8 mouse cellular contexts compared by ENCODE assay signal in genomic region chr14:26579346-26580343, GRCm38 (mm10). TPM values are rescaled to one million over a fixed set of nuclear protein-coding genes. Genes with fewer than 3 reads are reported as not detected.
DNase-seq lines count a peak whose midpoint lies in the region; ATAC-seq and TF ChIP-seq lines count a peak whose summit lies in the region.

No protein-coding gene starts in this region.

- DNase-seq in B cell, adult 2 months: peak; percentile 88 to 90
- DNase-seq in brain, adult 2 months (ENCODE audit: low read depth, low spot score): peak; percentile 96
- peak; percentile 95 for DNase-seq in kidney, postnatal 0 days (ENCODE audit: low spot score)
- DNase-seq in liver, embryonic 11.5 days (ENCODE audit: low spot score): peak; percentile 87
- peak; percentile 78 for DNase-seq in naive thymus-derived CD4-positive, alpha-beta T cell, adult 2 months (ENCODE audit: low read depth)

- H3K27me3 ChIP-seq in heart, embryonic 12.5 days (replicated peaks): no peaks in the 10 kb centered on the region
- H3K27me3 ChIP-seq in kidney, postnatal 0 days (ENCODE audit: insufficient read depth, low read length): no peaks in the 10 kb centered on the region
- H3K27me3 ChIP-seq in liver, embryonic 11.5 days (replicated peaks; ENCODE audit: control insufficient read depth, insufficient read depth, low read length): no peaks in the 10 kb centered on the region
- H3K27me3 ChIP-seq in stomach, embryonic 14.5 days (ENCODE audit: control insufficient read depth, insufficient read depth, low read length): no peaks in the 10 kb centered on the region

- peak overlapping the region; percentile 98 for H3K27ac ChIP-seq in heart, embryonic 12.5 days (ENCODE audit: poor library complexity, severe bottlenecking)
- peak overlapping the region; percentile 100 for H3K27ac ChIP-seq in kidney, postnatal 0 days
- peak overlapping the region; percentile 99 for H3K27ac ChIP-seq in liver, embryonic 11.5 days (ENCODE audit: low read depth, low read length)
- H3K27ac ChIP-seq in stomach, embryonic 14.5 days (ENCODE audit: low read length): peak overlapping the region; percentile 98

- no peak for TF ChIP-seq CTCF in kidney, postnatal 0 days (IDR thresholded peaks at IDR 0.05; ENCODE audit: low read depth)

- peaks cover 14% of the 10 kb centered on the region for H3K4me1 ChIP-seq in heart, embryonic 12.5 days (replicated peaks)
- no peaks in the 10 kb centered on the region for H3K4me1 ChIP-seq in kidney, postnatal 0 days (replicated peaks; ENCODE audit: insufficient read depth, low read length)
- peaks cover 6% of the 10 kb centered on the region; the same call in 1 of the 2 replicates for H3K4me1 ChIP-seq in liver, embryonic 11.5 days (replicated peaks; ENCODE audit: control insufficient read depth, insufficient read depth, low read length)
- H3K4me1 ChIP-seq in stomach, embryonic 14.5 days (ENCODE audit: control insufficient read depth, insufficient read depth, low read length): no peaks in the 10 kb centered on the region

- ATAC-seq in erythroblast, adult 5-6 weeks (replicated peaks; ENCODE audit: low FRiP score, poor library complexity, severe bottlenecking): peak; percentile 97
- ATAC-seq in heart, embryonic 12.5 days (ENCODE audit: insufficient number of reproducible peaks, low FRiP score): peak; percentile 98
- peak; percentile 95 for ATAC-seq in kidney, postnatal 0 days (replicated peaks; ENCODE audit: low FRiP score, low read depth)
- ATAC-seq in liver, embryonic 11.5 days (replicated peaks; ENCODE audit: low FRiP score): peak; percentile 92
- peak; percentile 94 for ATAC-seq in stomach, embryonic 14.5 days (ENCODE audit: insufficient number of reproducible peaks, insufficient read depth, low FRiP score, low read depth)

- peak overlapping the region; percentile 92 for H3K4me2 ChIP-seq in heart, embryonic 12.5 days
- peak overlapping the region; percentile 56 for H3K4me2 ChIP-seq in kidney, postnatal 0 days (ENCODE audit: low read length)
- H3K4me2 ChIP-seq in liver, embryonic 11.5 days: peak overlapping the region; percentile 74
- H3K4me2 ChIP-seq in stomach, embryonic 14.5 days (replicated peaks; ENCODE audit: low read depth, low read length): peak overlapping the region; percentile 70

- under 1% methylated on average over 79 of the region's 79 CpGs for WGBS in heart, embryonic 12.5 days
- under 1% methylated on average over 78 of the region's 79 CpGs for WGBS in kidney, postnatal 0 days
- WGBS in liver, embryonic 11.5 days: under 1% methylated on average over 79 of the region's 79 CpGs
- WGBS in stomach, embryonic 14.5 days: under 1% methylated on average over 79 of the region's 79 CpGs

- H3K36me3 ChIP-seq in heart, embryonic 12.5 days: peaks cover 5% of the 10 kb centered on the region
- peaks cover 5% of the 10 kb centered on the region; the same call in 1 of the 2 replicates for H3K36me3 ChIP-seq in kidney, postnatal 0 days (ENCODE audit: insufficient read depth, low read length)
- peaks cover 4% of the 10 kb centered on the region for H3K36me3 ChIP-seq in liver, embryonic 11.5 days (ENCODE audit: control insufficient read depth, insufficient read depth, low read length)
- peaks cover 3% of the 10 kb centered on the region; the same call in 1 of the 2 replicates for H3K36me3 ChIP-seq in stomach, embryonic 14.5 days (ENCODE audit: control insufficient read depth, insufficient read depth, low read length)

- no peaks in the 10 kb centered on the region for H3K9me3 ChIP-seq in heart, embryonic 12.5 days (replicated peaks)
- H3K9me3 ChIP-seq in kidney, postnatal 0 days (replicated peaks; ENCODE audit: low read length): no peaks in the 10 kb centered on the region
- H3K9me3 ChIP-seq in liver, embryonic 11.5 days (ENCODE audit: control insufficient read depth, low read length): no peaks in the 10 kb centered on the region
- H3K9me3 ChIP-seq in stomach, embryonic 14.5 days (ENCODE audit: control insufficient read depth, low read depth, low read length): no peaks in the 10 kb centered on the region

- H3K4me3 ChIP-seq in heart, embryonic 12.5 days: peak overlapping the region; percentile 84
- peak overlapping the region; percentile 86 for H3K4me3 ChIP-seq in kidney, postnatal 0 days (replicated peaks; ENCODE audit: low read depth, low read length)
- peak overlapping the region; percentile 86 for H3K4me3 ChIP-seq in liver, embryonic 11.5 days (ENCODE audit: low read depth, low read length)
- H3K4me3 ChIP-seq in stomach, embryonic 14.5 days (ENCODE audit: low read depth, low read length): peak overlapping the region; percentile 90

- H3K9ac ChIP-seq in heart, embryonic 12.5 days: peak overlapping the region; percentile 97
- peak overlapping the region; percentile 100 for H3K9ac ChIP-seq in kidney, postnatal 0 days (ENCODE audit: low read depth, low read length)
- peak overlapping the region; percentile 99 for H3K9ac ChIP-seq in liver, embryonic 11.5 days (ENCODE audit: low read depth, low read length)
- H3K9ac ChIP-seq in stomach, embryonic 14.5 days (replicated peaks; ENCODE audit: low read depth, low read length): peak overlapping the region; percentile 99

RNA-seq across cellular contexts. Expression of gene Dennd6a, which starts 6.0 kb away (rescaled TPM):
- 6.9 and 7.3 TPM in 2 replicates for total RNA-seq in erythroblast, adult 5-6 weeks (2015; ENCODE audit: low replicate concordance)
- 4.7 and 11.6 TPM in 2 replicates for total RNA-seq in erythroblast, adult 5-6 weeks (2017; ENCODE audit: low replicate concordance)
- polyA plus RNA-seq in heart, embryonic 12.5 days (2016; fragmentation: Nextera tagmentation; extraction: Ambion mirVana): 26.2 and 27.5 TPM in 2 replicates
- polyA plus RNA-seq in kidney, postnatal 0 days (2015; fragmentation: Nextera tagmentation; extraction: Ambion mirVana): 29.2 and 33.6 TPM in 2 replicates
- polyA plus RNA-seq in liver, embryonic 11.5 days (2014; fragmentation: Nextera tagmentation; extraction: Ambion mirVana): 24.8 and 27.8 TPM in 2 replicates
- polyA plus RNA-seq in stomach, embryonic 14.5 days (2014; fragmentation: Nextera tagmentation; extraction: Ambion mirVana): 38.4 and 43.0 TPM in 2 replicates

RNA-seq across cellular contexts. Expression of gene Slmap, which starts 44.9 kb away (rescaled TPM):
- total RNA-seq in erythroblast, adult 5-6 weeks (2015; ENCODE audit: low replicate concordance): 22.1 and 33.0 TPM in 2 replicates
- 27.9 and 42.7 TPM in 2 replicates for total RNA-seq in erythroblast, adult 5-6 weeks (2017; ENCODE audit: low replicate concordance)
- polyA plus RNA-seq in heart, embryonic 12.5 days (2016; fragmentation: Nextera tagmentation; extraction: Ambion mirVana): 125 and 127 TPM in 2 replicates
- polyA plus RNA-seq in kidney, postnatal 0 days (2015; fragmentation: Nextera tagmentation; extraction: Ambion mirVana): 22.9 and 24.3 TPM in 2 replicates
- 27.5 and 28.4 TPM in 2 replicates for polyA plus RNA-seq in liver, embryonic 11.5 days (2014; fragmentation: Nextera tagmentation; extraction: Ambion mirVana)
- 53.6 and 58.0 TPM in 2 replicates for polyA plus RNA-seq in stomach, embryonic 14.5 days (2014; fragmentation: Nextera tagmentation; extraction: Ambion mirVana)

RNA-seq across cellular contexts. Expression of gene Arf4, which starts 58.2 kb away (rescaled TPM):
- total RNA-seq in erythroblast, adult 5-6 weeks (2015; ENCODE audit: low replicate concordance): 66.7 and 100 TPM in 2 replicates
- 10.5 and 37.7 TPM in 2 replicates for total RNA-seq in erythroblast, adult 5-6 weeks (2017; ENCODE audit: low replicate concordance)
- polyA plus RNA-seq in heart, embryonic 12.5 days (2016; fragmentation: Nextera tagmentation; extraction: Ambion mirVana): 466 and 469 TPM in 2 replicates
- 519 and 548 TPM in 2 replicates for polyA plus RNA-seq in kidney, postnatal 0 days (2015; fragmentation: Nextera tagmentation; extraction: Ambion mirVana)
- polyA plus RNA-seq in liver, embryonic 11.5 days (2014; fragmentation: Nextera tagmentation; extraction: Ambion mirVana): 347 and 363 TPM in 2 replicates
- 666 and 710 TPM in 2 replicates for polyA plus RNA-seq in stomach, embryonic 14.5 days (2014; fragmentation: Nextera tagmentation; extraction: Ambion mirVana)

Comparison
In these comparisons a context has a peak if more than half of its experiments do, and no peak if none do; other contexts are left out.
1. Peak in every context shown above with its lines: DNase-seq, ATAC-seq, H3K4me3 ChIP-seq and H3K27ac ChIP-seq.